Mouse (Mus musculus) forebrain, embryonic 13.5 days (tissue): Measurements from ENCODE around the gene Sema4g. TPM values are rescaled to one million over a fixed set of nuclear protein-coding genes. Genes with fewer than 3 reads are reported as not detected.

ENCODE experiments used
- ATAC-seq: fragments of 200-750 bp; cut with Nextera tagmentation; 2 replicates; pipeline ENCODE4 v1.8.0; 2017
- H3K27ac ChIP-seq: fragments of 300-500 bp; sonication (generic); 2 replicates; pipeline ENCODE4 v1.5.1; 2015; ENCODE audit warnings: inconsistent platforms, mild to moderate bottlenecking, moderate library complexity
- H3K27me3 ChIP-seq: fragments of 300-500 bp; sonication (generic); 2 replicates; pipeline ENCODE4 v1.6.1; 2015; ENCODE audit warnings: mild to moderate bottlenecking, inconsistent platforms
- H3K36me3 ChIP-seq: fragments of 300-500 bp; sonication (generic); 2 replicates; pipeline ENCODE4 v1.6.1; 2015; ENCODE audit warnings: mild to moderate bottlenecking, inconsistent platforms; ENCODE audit not compliant: poor library complexity, severe bottlenecking
- H3K4me1 ChIP-seq: fragments of 300-500 bp; sonication (generic); 2 replicates; pipeline ENCODE4 v1.6.1; 2015; ENCODE audit warnings: inconsistent platforms
- H3K4me2 ChIP-seq: fragments of 300-500 bp; sonication (generic); 2 replicates; pipeline ENCODE4 v1.6.1; 2015; ENCODE audit warnings: inconsistent platforms, mild to moderate bottlenecking, moderate library complexity
- H3K4me3 ChIP-seq: fragments of 300-500 bp; sonication (generic); 2 replicates; pipeline ENCODE4 v1.5.1; 2015; ENCODE audit warnings: mild to moderate bottlenecking, inconsistent platforms
- H3K9ac ChIP-seq: fragments of 300-500 bp; sonication (generic); 2 replicates; pipeline ENCODE4 v1.6.1; 2015; ENCODE audit warnings: mild to moderate bottlenecking, inconsistent platforms
- H3K9me3 ChIP-seq: fragments of 300-500 bp; sonication (generic); replicated peaks from 2 replicates; pipeline ENCODE4 v1.6.1; 2016; ENCODE audit warnings: inconsistent platforms
- WGBS: fragments of 180-500 bp; shearing (Covaris S2); methylation state at CpG from one replicate; pipeline ENCODE4 v1.1.7; 2015; 5-methylcytosine and 5-hydroxymethylcytosine counted together
- polyA plus RNA-seq: library from polyadenylated mRNA; unstranded; fragments of >200 nt; fragmentation: Nextera tagmentation; extraction: Ambion mirVana; gene quantifications from 2 replicates; pipeline ENCODE4 v1.2.1, GENCODE M21; 2015

The Sema4g gene
- polyA plus RNA-seq, 1 experiment from 2014 or later, result 9.7 TPM

- H3K27me3 ChIP-seq, result no peaks in the 10 kb centered on the region
- ATAC-seq, result peak; percentile 26; the same call in 1 of the 2 replicates
- H3K9me3 ChIP-seq, result no peaks in the 10 kb centered on the region
- 0% methylated on average over 16 of the region's 18 CpGs for WGBS
- H3K9ac ChIP-seq, result peak overlapping the region; percentile 91
- H3K4me2 ChIP-seq, result peak overlapping the region; percentile 88
- H3K36me3 ChIP-seq, result peaks cover 7% of the 10 kb centered on the region
- peaks cover 69% of the 10 kb centered on the region for H3K4me1 ChIP-seq
- H3K27ac ChIP-seq, result peak overlapping the region; percentile 97
- peak overlapping the region; percentile 72 for H3K4me3 ChIP-seq
Measured at GRCm38 (mm10) chr19:45016341-45017215, 27.7 kb downstream of the Sema4g start.

- Histone ChIP-seq H3K36me3 (peaks cover 7% of the 10 kb centered on the region; the same call in 1 of the 2 replicates), H3K4me1 (peaks cover 69% of the 10 kb centered on the region)
Measured at GRCm38 (mm10) chr19:45017216-45017771, 28.4 kb downstream of the Sema4g start.

GRCm38 (mm10) chr19:45017909-45018308 is 29.0 kb downstream of the Sema4g start:
- Histone ChIP-seq H3K9me3 (no peaks in the 10 kb centered on the region), H3K4me2 (peak overlapping the region; percentile 88), H3K9ac (peak overlapping the region; percentile 91), H3K36me3 (peaks cover 13% of the 10 kb centered on the region; the same call in 1 of the 2 replicates), H3K27ac (peak overlapping the region; percentile 97), H3K4me3 (peak overlapping the region; percentile 72), H3K4me1 (peaks cover 66% of the 10 kb centered on the region), H3K27me3 (no peaks in the 10 kb centered on the region)
- under 1% methylated on average over 39 of the region's 48 CpGs for WGBS
- ATAC-seq, result peak; percentile 77

More at GRCm38 (mm10) chr19:45017216-45017771, 28.4 kb downstream of the Sema4g start:
- peak overlapping the region; percentile 97 for H3K27ac ChIP-seq
- peak overlapping the region; percentile 91 for H3K9ac ChIP-seq
- peak overlapping the region; percentile 72 for H3K4me3 ChIP-seq
- no peaks in the 10 kb centered on the region for H3K27me3 ChIP-seq
- WGBS, result 0% methylated on average over 12 of the region's 27 CpGs
- H3K4me2 ChIP-seq, result peak overlapping the region; percentile 88
- H3K9me3 ChIP-seq, result no peaks in the 10 kb centered on the region
- ATAC-seq, result peak; percentile 64

GRCm38 (mm10) chr19:45018351-45018831 is 29.5 kb downstream of the Sema4g start:
- no peak for ATAC-seq
- Histone ChIP-seq H3K4me1 (peaks cover 66% of the 10 kb centered on the region), H3K4me2 (peak overlapping the region; percentile 88), H3K36me3 (peaks cover 15% of the 10 kb centered on the region), H3K4me3 (peak overlapping the region; percentile 72), H3K9me3 (no peaks in the 10 kb centered on the region), H3K27ac (peak overlapping the region; percentile 97), H3K27me3 (no peaks in the 10 kb centered on the region), H3K9ac (peak overlapping the region; percentile 91)
- WGBS, result 0% methylated on average over 12 of the region's 13 CpGs

GRCm38 (mm10) chr19:45020348-45020747 is 31.4 kb downstream of the Sema4g start:
- 0 out of 2 replicates have a peak overlapping the region, but pooled peaks have one; percentile 10 for H3K4me3 ChIP-seq
- no peak overlapping the region for H3K27ac ChIP-seq
- H3K9me3 ChIP-seq, result no peaks in the 10 kb centered on the region
- peaks cover 33% of the 10 kb centered on the region for H3K36me3 ChIP-seq
- H3K4me2 ChIP-seq, result peak overlapping the region; percentile 32; the same call in 1 of the 2 replicates
- WGBS, result 73% methylated on average over 6 of the region's 6 CpGs
- H3K4me1 ChIP-seq, result peaks cover 53% of the 10 kb centered on the region
- H3K27me3 ChIP-seq, result no peaks in the 10 kb centered on the region
- ATAC-seq, result no peak
- H3K9ac ChIP-seq, result peak overlapping the region; percentile 21; the same call in 1 of the 2 replicates

- Histone ChIP-seq H3K27me3 (no peaks in the 10 kb centered on the region), H3K4me3 (no peak overlapping the region), H3K9ac (peak overlapping the region; percentile 40; the same call in 1 of the 2 replicates), H3K27ac (no peak overlapping the region), H3K9me3 (no peaks in the 10 kb centered on the region), H3K4me1 (peaks cover 43% of the 10 kb centered on the region), H3K36me3 (peaks cover 44% of the 10 kb centered on the region), H3K4me2 (no peak overlapping the region; the same call in 1 of the 2 replicates)
- no peak for ATAC-seq
- 92% methylated on average over 15 of the region's 15 CpGs for WGBS
Measured at GRCm38 (mm10) chr19:45021362-45021761, 32.5 kb downstream of the Sema4g start.

GRCm38 (mm10) chr19:45023993-45024392 is 35.1 kb downstream of the Sema4g start:
- Histone ChIP-seq H3K27ac (no peak overlapping the region), H3K9ac (no peak overlapping the region), H3K4me1 (peaks cover 27% of the 10 kb centered on the region), H3K36me3 (peaks cover 63% of the 10 kb centered on the region), H3K4me2 (no peak overlapping the region), H3K9me3 (no peaks in the 10 kb centered on the region), H3K27me3 (no peaks in the 10 kb centered on the region), H3K4me3 (no peak overlapping the region)
- no peak for ATAC-seq
- WGBS, result 91% methylated on average over 11 of the region's 11 CpGs

GRCm38 (mm10) chr19:45024775-45025174 is 35.9 kb downstream of the Sema4g start:
- H3K4me2 ChIP-seq, result no peak overlapping the region
- no peak overlapping the region for H3K9ac ChIP-seq
- H3K9me3 ChIP-seq, result no peaks in the 10 kb centered on the region
- H3K36me3 ChIP-seq, result peaks cover 63% of the 10 kb centered on the region
- no peaks in the 10 kb centered on the region for H3K27me3 ChIP-seq
- no peak for ATAC-seq
- 92% methylated on average over 20 of the region's 20 CpGs for WGBS
- H3K4me3 ChIP-seq, result no peak overlapping the region
- peaks cover 19% of the 10 kb centered on the region for H3K4me1 ChIP-seq
- H3K27ac ChIP-seq, result no peak overlapping the region

- Histone ChIP-seq H3K27me3 (no peaks in the 10 kb centered on the region), H3K9me3 (no peaks in the 10 kb centered on the region), H3K4me1 (peaks cover 9% of the 10 kb centered on the region), H3K36me3 (peaks cover 63% of the 10 kb centered on the region), H3K9ac (no peak overlapping the region), H3K4me3 (no peak overlapping the region), H3K27ac (no peak overlapping the region), H3K4me2 (no peak overlapping the region)
- 93% methylated on average over 37 of the region's 37 CpGs for WGBS
- ATAC-seq, result no peak
Measured at GRCm38 (mm10) chr19:45025937-45026568, 37.2 kb downstream of the Sema4g start.

GRCm38 (mm10) chr19:45026958-45027670 is 38.2 kb downstream of the Sema4g start:
- no peak overlapping the region for H3K27ac ChIP-seq
- ATAC-seq, result no peak
- H3K27me3 ChIP-seq, result no peaks in the 10 kb centered on the region
- no peak overlapping the region for H3K4me2 ChIP-seq
- no peak overlapping the region for H3K9ac ChIP-seq
- no peak overlapping the region for H3K4me3 ChIP-seq
- no peaks in the 10 kb centered on the region for H3K9me3 ChIP-seq
- H3K4me1 ChIP-seq, result peaks cover 3% of the 10 kb centered on the region
- WGBS, result 88% methylated on average over 6 of the region's 6 CpGs
- H3K36me3 ChIP-seq, result peaks cover 56% of the 10 kb centered on the region

- H3K9me3 ChIP-seq, result no peaks in the 10 kb centered on the region
- no peak for ATAC-seq
- no peak overlapping the region for H3K27ac ChIP-seq
- H3K36me3 ChIP-seq, result peaks cover 51% of the 10 kb centered on the region
- no peak overlapping the region for H3K9ac ChIP-seq
- WGBS, result 82% methylated on average over 6 of the region's 6 CpGs
- H3K27me3 ChIP-seq, result no peaks in the 10 kb centered on the region
- no peak overlapping the region for H3K4me3 ChIP-seq
- H3K4me1 ChIP-seq, result peaks cover 3% of the 10 kb centered on the region
- no peak overlapping the region for H3K4me2 ChIP-seq
Measured at GRCm38 (mm10) chr19:45027848-45028247, 38.9 kb downstream of the Sema4g start.
